Comparison of ENCODE assay signal across 12 mouse cellular contexts in genomic region chr11:121560294-121560663, GRCm38 (mm10). TPM values are rescaled to one million over a fixed set of nuclear protein-coding genes. Genes with fewer than 3 reads are reported as not detected.
A peak's percentile ranks its signal among the peaks of the same experiment; 100 is the strongest.
DNase-seq lines count a peak whose midpoint lies in the region; ATAC-seq lines count a peak whose summit lies in the region.
"Had no signal": no experiment of that assay in that cellular context is flagged by ENCODE, and none has a peak within 500 bp of the region (broad histone marks: within the 10 kb centered on the region; RNA-seq: fewer than 3 reads in every experiment).

No protein-coding gene starts in this region.

- peaks cover 48% of the 10 kb centered on the region for H3K36me3 ChIP-seq in megakaryocyte, embryonic 14.5 days (replicated peaks; ENCODE audit: low read length)

- DNase-seq in lung, adult 18-20 months: peak; percentile 26 to 49
- DNase-seq in lung, postnatal 25 days (ENCODE audit: low spot score): no peak
- peak; percentile 75 for DNase-seq in thymus, postnatal 4 days
- no peak for DNase-seq in cerebellum, postnatal 4 days (ENCODE audit: low spot score in 2 of 2)
- DNase-seq in gastrocnemius, postnatal 4 days (ENCODE audit: low spot score in 2 of 2): no peak
- DNase-seq in c-Kit-positive CD71-positive TER-119-positive erythroid progenitor cells, embryonic 14.5 days (ENCODE audit: low spot score): no peak
- DNase-seq: cerebellum, adult 8-10 months; heart, postnatal 4 days; kidney, postnatal 10 days had no signal

- peak; percentile 48 for ATAC-seq in erythroid progenitor cell, adult 5-6 weeks (replicated peaks; ENCODE audit: low FRiP score, poor library complexity, severe bottlenecking)

- peak overlapping the region; percentile 75 for H3K4me3 ChIP-seq in megakaryocyte, embryonic 14.5 days (replicated peaks)

- peaks cover 52% of the 10 kb centered on the region for H3K4me1 ChIP-seq in megakaryocyte, embryonic 14.5 days

- H3K9me3 ChIP-seq in megakaryocyte, embryonic 14.5 days: peaks cover 8% of the 10 kb centered on the region

- no peaks in the 10 kb centered on the region for H3K27me3 ChIP-seq in megakaryocyte, embryonic 14.5 days (replicated peaks)

RNA-seq across cellular contexts. Expression of gene Zfp750, which starts 41.1 kb away (rescaled TPM):
- not detected in 2 replicates for total RNA-seq in erythroid progenitor cell, adult 5-6 weeks (2015; ENCODE audit: low replicate concordance)
- 1.4 TPM in 1 of 2 replicates, not detected in the other for total RNA-seq in erythroid progenitor cell, adult 5-6 weeks (2017; ENCODE audit: low replicate concordance)
- polyA plus RNA-seq in megakaryocyte, embryonic 14.5 days (2012; ENCODE audit: insufficient read depth, low replicate concordance): 0.09 TPM in 1 of 2 replicates, not detected in the other
- under 1 TPM in 1 of 2 experiments, not detected in 1; 0.16 TPM for total RNA-seq in gastrocnemius, postnatal 4 days (2021)
- total RNA-seq: left cerebral cortex, postnatal 14 days had no signal

Comparison
In these comparisons a context has a peak if more than half of its experiments do, and no peak if none do; other contexts are left out.
1. DNase-seq: peak in lung, adult 18-20 months (2 of 2) and thymus, postnatal 4 days (single experiment); none in lung, postnatal 25 days (single experiment), cerebellum, postnatal 4 days (0 of 2), gastrocnemius, postnatal 4 days (0 of 2) and c-Kit-positive CD71-positive TER-119-positive erythroid progenitor cells, embryonic 14.5 days (single experiment).